Mouse (Mus musculus) cerebellum, postnatal 25 days (tissue): ENCODE data around the gene Slc35f3.

Source experiments
- DNase-seq, 2 experiments: peaks; one replicate each; pipeline ENCODE4 v3.0.0; 2021; ENCODE audit warnings: mixed read lengths in 2 of 2

Gene Slc35f3

GRCm38 (mm10) chr8:126298296-126299093 is at the start of gene Slc35f3:
TSS of gene Slc35f3 (plus strand) at chr8:126298558.
- DNase-seq = peak; percentile 80 to 84

GRCm38 (mm10) chr8:126250486-126250885 is 47.9 kb upstream of the Slc35f3 start:
- DNase-seq = peak; percentile 68 to 72

GRCm38 (mm10) chr8:126256585-126257391 is 41.6 kb upstream of the Slc35f3 start:
- DNase-seq = no peak

GRCm38 (mm10) chr8:126257392-126257681 is 41.0 kb upstream of the Slc35f3 start:
- DNase-seq = peak; percentile 52 to 68

GRCm38 (mm10) chr8:126258175-126258781 is 40.1 kb upstream of the Slc35f3 start:
- DNase-seq = peak; percentile 79 to 87

GRCm38 (mm10) chr8:126265186-126265585 is 33.2 kb upstream of the Slc35f3 start:
- DNase-seq = no peak

GRCm38 (mm10) chr8:126267118-126267517 is 31.2 kb upstream of the Slc35f3 start:
- peak; percentile 36 to 64 for DNase-seq

- no peak for DNase-seq
These were observed 28.6 kb upstream of the Slc35f3 start for GRCm38 (mm10) chr8:126269733-126270132.

GRCm38 (mm10) chr8:126272445-126272844 is 25.9 kb upstream of the Slc35f3 start:
- peak in 1 of 2 experiments; percentile 24 for DNase-seq

GRCm38 (mm10) chr8:126273066-126273465 is 25.3 kb upstream of the Slc35f3 start:
- DNase-seq = peak; percentile 73 to 78

- DNase-seq = peak; percentile 65 to 70
These were observed 23.4 kb upstream of the Slc35f3 start for GRCm38 (mm10) chr8:126274866-126275360.

- DNase-seq = no peak
These were observed 22.5 kb upstream of the Slc35f3 start for GRCm38 (mm10) chr8:126275886-126276285.

- DNase-seq = no peak
These were observed 6.4 kb upstream of the Slc35f3 start for GRCm38 (mm10) chr8:126291951-126292350.

- peak; percentile 70 to 81 for DNase-seq
These were observed 993 bp upstream of the Slc35f3 start for GRCm38 (mm10) chr8:126297284-126297845.

GRCm38 (mm10) chr8:126299333-126299732 is 975 bp downstream of the Slc35f3 start:
- peak; percentile 33 to 43 for DNase-seq

- DNase-seq = peak; percentile 33 to 46
These were observed 2.0 kb downstream of the Slc35f3 start for GRCm38 (mm10) chr8:126300350-126300749.

- DNase-seq = peak; percentile 20 to 23
These were observed 3.2 kb downstream of the Slc35f3 start for GRCm38 (mm10) chr8:126301580-126301979.

GRCm38 (mm10) chr8:126307164-126307563 is 8.8 kb downstream of the Slc35f3 start:
- DNase-seq = peak in 1 of 2 experiments; percentile 32

GRCm38 (mm10) chr8:126309015-126309414 is 10.7 kb downstream of the Slc35f3 start:
- peak; percentile 40 to 77 for DNase-seq

GRCm38 (mm10) chr8:126324931-126325330 is 26.6 kb downstream of the Slc35f3 start:
- DNase-seq = peak; percentile 40 to 42

- peak; percentile 69 to 72 for DNase-seq
These were observed 27.8 kb downstream of the Slc35f3 start for GRCm38 (mm10) chr8:126326136-126326535.

GRCm38 (mm10) chr8:126326731-126327130 is 28.4 kb downstream of the Slc35f3 start:
- peak; percentile 81 to 88 for DNase-seq

- peak; percentile 49 to 72 for DNase-seq
These were observed 29.4 kb downstream of the Slc35f3 start for GRCm38 (mm10) chr8:126327786-126328185.
